Mouse (Mus musculus) kidney, postnatal 10 days (tissue): ENCODE results near the gene Cend1.
"Not testable (repeated sequence)": the region's sequence is repeated elsewhere in the genome, so short reads cannot be mapped to it uniquely, and the experiment has no call there.

ENCODE experiments used
- DNase-seq: peaks from one replicate; pipeline ENCODE4 v3.0.0; 2021; ENCODE audit warnings: mixed read lengths

Cend1 gene

DNA sequence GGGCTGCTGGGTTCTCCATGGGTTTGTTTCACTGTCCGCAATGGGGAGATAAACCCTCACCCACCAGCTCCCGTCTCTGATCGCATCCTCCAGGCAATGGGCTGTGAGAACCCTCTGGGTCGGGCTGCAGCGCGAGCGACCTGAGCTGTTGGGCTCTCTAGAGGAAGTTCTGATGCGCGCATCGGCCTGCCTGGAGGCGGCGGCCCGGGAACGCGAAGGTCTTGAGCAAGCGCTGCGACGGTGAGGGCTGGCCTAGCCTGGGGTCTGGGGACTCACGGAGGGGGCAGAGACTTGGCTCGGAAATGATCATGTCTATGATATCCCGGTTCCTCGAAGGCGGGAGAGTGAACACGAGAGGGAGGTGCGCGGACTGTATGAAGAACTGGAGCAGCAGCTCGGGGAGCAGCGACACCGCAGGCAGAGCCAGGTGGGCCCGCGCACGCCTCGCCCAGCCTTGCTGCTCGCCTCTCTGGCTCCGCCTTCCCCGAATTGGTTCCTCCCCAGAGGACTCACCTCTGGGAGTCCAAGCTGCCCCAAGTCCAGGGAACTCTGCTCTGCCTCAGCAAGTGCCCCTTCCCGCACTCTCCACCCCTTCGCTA is 35.4 kb upstream of the Cend1 start:
- peak; percentile 76 for DNase-seq

DNA sequence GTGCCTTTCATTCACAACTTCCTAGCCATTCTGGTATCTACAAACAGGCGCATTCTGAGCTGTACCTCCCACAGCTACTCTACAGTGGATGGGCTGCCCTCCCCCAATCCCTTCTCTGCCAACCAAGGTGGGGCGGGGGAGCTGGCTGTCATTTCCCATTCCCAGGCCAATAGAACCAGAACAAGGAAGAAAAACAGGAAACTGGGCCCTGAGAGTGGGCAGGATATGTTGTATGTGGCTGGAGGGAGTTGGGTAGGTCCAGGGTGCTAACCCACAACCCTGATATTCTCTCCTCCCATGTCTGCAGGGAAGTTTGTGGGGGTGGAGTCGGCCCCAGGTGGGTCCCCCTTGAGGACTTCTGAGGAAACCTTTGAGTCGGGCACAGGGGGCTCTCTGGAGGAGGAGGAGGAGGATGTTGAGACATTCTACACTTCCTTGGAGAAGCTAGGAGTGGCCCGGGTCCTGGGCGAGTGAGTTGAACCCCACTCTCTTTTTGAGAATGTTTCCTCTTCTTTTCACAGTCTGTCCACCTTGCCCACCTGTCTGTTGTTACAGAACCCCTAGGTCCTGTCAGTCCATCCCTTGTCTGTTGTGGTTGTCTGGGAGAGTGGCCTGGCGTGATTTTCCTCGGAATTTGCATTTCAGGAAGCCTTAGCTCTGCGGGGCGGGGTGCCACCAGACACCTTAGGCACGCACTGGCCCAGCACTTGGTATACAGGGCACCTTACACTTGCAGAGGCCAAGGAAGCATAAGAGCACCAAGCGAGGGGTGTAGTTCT is 34.7 kb upstream of the Cend1 start:
- peak; percentile 78 for DNase-seq

DNA sequence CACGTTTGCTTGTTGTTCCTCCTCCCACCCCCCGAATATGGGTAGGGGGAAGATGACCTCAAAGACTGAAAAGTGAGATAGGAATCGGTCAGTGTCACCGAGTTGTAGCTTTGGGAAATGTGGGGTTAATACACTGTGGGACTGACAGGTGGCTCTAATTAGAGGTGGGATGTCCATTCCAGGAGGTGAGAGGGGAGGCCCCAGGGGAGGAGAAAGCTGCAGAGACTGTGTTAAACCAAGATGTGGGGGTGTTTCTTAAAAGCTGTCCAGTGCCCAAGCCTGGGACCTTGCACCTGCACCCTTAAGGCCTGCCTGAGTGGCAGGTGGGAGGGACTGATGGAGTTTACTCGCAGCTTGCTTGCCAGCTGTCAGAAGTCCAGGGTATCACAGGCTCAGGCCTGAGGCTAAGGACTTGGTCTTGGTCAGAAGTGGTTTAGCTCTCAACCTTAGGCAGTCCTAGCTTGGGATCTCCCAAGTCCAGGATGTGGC is 33.1 kb upstream of the Cend1 start:
- peak; percentile 64 for DNase-seq

DNA sequence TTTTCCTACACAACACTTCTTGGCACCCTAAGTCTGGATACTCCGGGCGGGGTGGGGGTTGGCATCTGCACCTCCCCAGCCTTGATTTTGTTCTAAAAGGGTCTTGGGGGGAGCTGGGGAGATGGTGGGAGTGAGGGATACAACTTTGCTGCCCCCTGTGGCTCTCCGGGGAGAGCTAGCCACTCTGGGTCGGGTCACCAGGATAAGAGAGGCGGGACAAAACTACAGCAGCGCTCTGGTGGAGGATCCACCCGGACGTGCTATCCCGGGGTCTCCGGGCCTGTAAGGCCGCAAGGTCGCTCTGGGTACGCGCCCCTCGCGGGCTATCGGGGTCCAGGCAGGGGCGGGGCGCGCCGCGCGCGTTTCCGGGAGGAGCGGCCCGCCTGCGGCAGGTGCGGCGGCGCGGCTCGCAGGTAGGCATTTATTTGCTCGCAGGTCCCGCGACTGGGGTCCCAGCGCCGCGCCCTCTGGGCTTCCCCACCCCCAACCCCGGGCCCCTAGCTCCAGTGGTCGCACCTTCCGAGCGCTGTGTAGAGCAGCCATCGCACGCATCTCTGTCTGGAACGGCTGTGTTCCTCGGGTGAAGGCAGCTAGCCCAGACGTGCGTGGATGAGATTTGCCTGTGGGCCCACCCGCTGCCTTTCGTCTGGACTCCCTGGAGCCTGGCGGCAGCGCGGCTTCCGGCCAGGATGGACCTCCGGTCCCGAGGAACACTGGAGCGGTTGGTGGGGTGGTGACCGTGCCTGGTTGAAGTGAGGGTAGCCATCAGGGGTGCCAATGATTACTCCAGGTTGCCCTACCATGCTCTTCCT is 32.4 kb upstream of the Cend1 start:
- DNase-seq = peak; percentile 67

DNA sequence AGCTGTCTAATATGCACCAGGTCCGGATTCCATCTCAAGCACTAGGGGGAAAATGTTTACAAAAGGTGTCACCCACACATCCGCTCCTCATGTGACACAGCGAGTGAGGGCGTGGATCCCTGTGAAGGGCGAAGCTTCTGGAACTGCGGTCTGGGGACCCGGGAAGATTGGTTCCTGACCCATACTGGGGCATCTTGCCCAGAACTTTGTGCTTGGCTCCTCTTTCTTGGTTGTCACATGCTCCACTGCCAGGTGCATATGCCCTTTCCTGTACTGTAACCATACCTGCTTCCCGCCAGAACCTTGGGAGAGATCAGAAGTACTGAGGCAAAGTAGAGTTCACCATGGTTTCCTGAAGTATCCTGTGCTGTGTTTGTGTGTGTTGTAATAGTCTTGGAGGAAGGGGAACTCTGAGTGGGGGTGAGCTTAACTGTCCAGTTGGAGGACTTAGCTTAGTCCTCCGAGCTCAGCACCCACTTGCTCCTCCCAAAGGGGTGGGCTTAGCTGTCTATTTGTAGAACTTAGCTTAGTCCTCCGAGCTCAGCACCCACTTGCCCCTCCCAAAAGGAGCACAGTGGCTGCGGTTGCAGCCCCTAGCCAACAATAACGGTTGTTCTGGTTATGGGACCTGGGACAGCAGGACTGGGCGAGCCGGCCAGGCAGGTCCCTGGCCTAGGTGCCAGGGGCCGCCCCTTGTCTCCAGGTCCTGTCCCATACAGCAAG is 31.3 kb upstream of the Cend1 start, which contains the start of gene Cracr2b:
Gene Cracr2b (plus strand): TSS at position 704 of the 723 bp plus-strand sequence.
- peak; percentile 32 for DNase-seq

DNA sequence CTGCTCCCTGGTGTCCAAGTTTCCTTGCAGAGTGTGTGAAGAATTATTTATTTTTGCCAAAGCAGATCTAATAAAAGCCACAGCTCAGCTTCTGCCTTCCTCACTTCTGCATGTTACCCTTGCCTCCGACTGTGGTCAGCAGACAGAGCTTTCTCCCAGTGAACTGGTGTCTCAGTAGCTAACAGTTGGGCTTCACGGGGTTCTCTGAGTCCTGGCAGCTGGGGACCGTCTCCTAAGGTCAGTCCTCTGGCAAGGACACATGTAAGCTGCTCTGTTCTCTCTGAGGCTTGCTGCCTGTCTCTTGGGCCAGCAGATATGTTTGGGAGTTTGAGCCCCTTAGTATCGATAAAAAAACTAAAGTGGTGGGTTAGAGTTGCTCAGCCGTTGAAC is 30.7 kb upstream of the Cend1 start:
- peak; percentile 56 for DNase-seq

DNA sequence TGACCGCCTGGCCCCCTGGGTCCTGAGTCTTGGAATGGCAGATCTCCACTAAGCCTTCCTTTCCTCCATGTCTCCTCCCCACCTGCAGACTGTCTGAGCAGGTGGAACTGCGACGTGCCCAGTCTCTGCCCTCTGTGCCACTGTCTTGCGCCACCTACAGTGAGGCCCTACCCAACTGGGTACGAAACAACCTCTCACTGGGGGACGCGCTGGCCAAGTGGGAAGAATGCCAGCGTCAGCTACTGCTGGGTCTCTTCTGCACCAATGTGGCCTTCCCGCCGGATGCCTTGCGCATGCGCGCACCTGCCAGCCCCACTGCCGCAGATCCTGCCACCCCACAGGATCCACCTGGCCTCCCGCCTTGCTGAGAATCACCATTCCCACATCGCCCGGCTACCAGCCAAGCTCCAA is 30.0 kb upstream of the Cend1 start:
- DNase-seq = peak; percentile 33

DNA sequence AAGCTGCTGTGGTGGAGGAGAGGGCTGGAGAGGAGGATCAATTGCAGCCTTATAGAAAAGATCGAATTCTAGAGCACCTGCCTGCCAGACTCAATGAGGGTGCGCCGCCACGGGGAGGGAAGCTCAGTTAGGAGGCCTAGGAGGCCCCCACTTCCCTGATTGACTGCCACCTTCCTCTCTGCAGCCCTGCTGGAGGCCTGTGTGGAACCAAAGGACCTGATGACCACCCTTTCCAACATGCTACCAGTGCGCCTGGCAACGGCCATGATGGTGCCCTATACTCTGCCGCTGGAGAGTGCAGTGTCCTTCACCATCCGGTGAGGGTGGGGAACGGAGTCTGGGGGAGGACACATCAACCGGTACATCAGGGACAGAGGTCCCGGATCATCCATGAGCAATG is 29.4 kb upstream of the Cend1 start:
- no peak for DNase-seq

DNA sequence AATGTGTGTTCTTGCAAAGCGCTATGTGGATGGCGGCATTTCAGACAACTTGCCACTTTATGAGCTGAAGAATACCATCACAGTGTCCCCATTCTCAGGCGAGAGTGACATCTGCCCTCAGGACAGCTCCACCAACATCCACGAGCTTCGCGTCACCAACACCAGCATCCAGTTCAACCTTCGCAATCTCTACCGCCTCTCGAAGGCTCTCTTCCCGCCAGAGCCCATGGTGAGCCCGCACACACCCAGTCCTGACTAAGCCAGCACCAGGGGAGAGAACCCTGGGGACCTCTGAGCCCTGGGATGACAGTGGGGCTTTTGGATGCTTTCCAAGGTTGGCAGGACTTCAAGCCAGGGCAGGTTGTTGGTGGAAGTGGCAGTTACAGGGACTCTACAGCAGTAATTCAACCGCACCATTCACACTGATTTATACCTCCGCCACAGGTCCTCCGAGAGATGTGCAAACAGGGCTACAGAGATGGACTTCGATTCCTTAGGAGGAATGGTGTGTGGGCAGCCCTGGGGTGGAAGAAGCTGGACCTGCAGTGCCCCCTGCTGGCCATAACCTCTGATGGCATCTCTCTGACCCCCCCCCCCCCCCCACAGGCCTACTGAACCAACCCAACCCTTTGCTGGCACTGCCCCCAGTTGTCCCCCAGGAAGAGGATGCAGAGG is 28.8 kb upstream of the Cend1 start:
- DNase-seq = peak; percentile 76

DNA sequence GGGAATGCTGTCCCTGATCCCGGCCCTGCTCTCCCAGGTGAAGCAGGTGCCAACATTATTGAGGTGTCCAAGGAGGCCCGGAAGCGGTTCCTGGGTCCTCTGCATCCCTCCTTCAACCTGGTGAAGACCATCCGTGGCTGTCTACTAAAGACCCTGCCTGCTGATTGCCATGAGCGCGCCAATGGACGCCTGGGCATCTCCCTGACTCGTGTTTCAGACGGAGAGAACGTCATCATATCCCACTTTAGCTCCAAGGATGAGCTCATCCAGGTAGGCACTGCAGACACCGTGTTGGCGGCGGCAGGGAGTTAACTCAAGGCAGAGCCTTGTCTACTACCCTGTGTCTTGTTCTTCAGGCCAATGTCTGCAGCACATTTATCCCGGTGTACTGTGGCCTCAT is 27.9 kb upstream of the Cend1 start:
- DNase-seq = peak; percentile 14

DNA sequence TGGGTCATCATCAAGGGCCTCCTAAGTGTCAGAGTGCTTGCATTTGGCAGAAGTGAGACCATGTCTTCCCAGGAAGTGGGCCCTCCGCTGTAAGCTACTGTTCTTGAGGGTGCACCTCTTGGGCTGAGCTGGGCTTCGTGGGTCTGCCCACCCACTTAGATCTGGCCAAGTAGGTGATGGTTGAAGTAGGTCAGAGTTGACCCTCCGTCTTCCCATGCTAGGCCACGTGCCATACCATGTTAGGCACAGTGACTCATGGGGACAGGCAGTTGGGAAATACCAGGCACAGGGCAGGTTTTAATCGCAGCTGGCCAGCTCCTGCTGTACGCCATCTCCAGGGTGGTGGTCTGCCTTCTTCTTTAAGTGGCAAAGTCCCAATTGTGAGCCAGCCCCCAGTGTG is 27.4 kb upstream of the Cend1 start:
- DNase-seq = peak; percentile 18

DNA sequence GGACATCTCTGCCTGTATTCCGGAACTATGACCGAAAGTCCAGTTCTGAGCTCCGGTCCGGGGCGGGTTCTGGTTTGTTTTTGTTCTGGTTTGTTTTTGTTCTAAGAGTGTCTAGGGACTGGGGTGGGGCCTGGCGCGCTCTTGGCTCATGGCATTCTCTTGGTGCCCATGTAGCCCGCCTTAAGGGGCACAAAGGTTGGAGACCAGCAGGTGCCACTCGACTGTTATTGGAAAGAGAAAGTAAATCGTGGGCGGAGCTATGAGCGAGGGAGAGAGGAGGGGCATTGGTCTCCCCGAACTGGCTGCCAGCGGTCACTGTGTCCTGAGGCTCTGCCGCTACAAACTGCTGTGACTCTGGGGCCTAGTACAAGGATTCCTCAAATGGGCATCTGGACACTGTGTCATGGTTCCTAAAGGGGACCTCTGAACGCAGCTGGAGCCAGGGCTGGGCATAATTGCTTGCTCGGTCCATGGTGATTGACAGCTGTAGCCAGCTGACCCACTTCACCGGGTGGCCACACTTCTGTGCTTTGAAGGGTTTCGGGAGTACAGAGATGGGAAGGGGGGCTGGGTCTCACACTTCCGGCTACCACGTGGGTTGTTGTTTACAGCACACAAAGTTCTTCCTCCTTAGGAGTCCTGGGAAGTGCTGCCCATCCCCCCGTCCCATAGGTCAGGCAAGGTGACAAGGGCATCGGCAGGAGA is 26.5 kb upstream of the Cend1 start:
- peak; percentile 83 for DNase-seq

DNA sequence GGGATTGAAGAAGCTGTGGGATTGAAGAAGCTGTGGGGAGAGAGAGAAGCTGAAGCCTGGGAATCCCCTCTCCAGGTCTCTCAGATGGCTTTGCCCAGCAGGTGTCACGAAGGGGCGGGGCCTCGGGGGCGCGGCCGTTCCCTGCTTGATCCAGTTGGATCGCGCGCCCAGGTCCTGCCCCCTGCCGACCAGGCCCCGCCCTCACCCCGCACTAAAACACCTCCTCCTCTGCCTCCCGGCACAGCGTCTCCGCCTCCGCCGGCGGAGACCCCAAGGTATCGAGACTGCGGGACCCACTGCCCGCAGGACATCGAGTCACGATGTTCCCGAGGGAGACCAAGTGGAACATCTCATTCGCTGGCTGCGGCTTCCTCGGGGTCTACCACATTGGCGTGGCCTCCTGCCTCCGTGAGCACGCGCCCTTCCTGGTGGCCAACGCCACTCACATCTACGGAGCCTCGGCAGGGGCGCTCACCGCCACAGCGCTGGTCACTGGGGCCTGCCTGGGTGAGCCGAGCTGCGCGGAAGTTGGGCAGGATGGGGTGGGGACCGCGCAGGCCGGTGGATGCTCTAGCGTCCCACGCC is 25.8 kb upstream of the Cend1 start, which contains the start of gene Pnpla2:
Gene Pnpla2 (plus strand): TSS at position 232 of the 585 bp plus-strand sequence.
- DNase-seq = peak; percentile 99

DNA sequence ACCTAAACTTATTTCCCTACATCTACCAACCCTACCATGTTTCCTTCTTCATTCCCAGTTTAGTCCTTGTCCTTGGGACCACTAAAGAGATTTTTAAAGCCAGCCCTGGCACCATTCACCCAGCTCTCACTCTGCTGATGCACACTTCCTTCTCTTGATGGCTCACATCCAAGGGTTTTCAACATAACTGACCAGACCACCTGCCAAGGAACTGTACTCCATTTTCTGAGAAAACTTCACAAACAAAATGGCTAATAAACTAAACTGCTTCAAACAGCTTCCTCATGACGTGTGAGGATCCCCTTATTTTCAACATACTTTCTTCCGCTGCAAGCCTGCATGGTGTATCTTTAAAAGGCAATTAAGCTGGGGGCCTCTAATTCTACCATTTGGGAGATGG is 24.3 kb upstream of the Cend1 start:
- DNase-seq = no peak

DNA sequence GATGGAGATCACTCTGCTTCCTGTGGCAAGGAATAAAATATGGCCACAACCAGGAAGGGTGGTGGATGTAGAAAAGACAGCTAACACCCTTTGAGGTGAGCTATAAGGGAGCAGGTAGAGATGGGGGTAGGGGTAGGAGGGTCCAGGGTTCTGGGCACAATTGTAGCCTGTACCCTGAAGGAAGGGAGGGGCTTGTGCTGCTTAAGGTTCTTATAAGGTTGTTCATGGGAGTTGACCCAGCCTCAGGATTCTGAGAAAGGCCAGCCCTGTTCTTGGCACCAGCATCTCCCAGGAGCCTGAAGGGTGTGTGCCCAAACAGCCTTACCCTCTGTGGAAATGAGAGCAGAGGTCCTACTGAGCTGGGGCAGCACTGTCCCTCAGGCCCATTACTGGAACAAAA is 22.6 kb upstream of the Cend1 start:
- no peak for DNase-seq

DNA sequence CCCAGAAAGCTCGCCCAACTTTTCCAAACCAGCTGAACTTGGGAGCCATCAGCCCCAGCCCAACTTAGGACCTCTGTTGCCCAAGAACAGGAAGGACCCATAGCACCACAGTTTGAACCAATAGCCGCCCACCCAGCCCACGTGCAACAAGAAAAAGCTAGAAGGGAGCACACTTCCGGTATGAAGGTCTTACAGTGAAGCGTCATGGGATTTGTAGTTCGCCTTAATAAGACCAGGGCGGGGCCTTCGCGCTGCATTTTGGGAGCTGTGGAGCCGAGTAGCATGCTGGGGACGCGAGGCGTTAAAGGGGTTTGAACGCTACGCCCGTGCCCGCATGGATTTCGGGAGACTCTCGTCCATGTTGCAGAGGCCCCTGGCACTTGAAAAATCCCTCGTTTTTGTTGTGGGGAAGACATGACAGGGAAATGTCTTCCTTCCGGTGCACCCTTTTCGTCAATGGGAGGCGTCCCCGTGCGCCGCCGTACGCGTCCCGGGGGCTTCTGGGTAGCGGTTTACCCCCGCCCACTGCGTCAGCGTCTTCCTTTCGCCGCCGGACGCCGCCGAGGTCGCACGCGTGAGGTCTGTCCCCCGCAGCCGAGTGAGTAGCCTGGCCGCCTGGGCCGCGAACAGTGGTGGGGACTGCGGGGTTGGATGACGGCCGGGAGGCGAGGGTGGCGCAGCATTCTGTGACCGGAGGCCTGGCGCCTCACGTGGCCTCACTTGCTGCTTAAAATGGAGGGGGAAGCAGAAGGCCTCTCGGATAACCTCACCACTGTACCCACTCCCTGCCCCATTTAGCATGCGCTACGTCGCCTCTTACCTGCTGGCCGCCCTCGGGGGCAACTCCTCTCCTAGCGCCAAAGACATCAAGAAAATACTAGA is 18.1 kb upstream of the Cend1 start, which contains the start of gene Rplp2:
Gene Rplp2 (plus strand): TSS at position 261 of the 882 bp plus-strand sequence.
- DNase-seq = peak; percentile 96

DNA sequence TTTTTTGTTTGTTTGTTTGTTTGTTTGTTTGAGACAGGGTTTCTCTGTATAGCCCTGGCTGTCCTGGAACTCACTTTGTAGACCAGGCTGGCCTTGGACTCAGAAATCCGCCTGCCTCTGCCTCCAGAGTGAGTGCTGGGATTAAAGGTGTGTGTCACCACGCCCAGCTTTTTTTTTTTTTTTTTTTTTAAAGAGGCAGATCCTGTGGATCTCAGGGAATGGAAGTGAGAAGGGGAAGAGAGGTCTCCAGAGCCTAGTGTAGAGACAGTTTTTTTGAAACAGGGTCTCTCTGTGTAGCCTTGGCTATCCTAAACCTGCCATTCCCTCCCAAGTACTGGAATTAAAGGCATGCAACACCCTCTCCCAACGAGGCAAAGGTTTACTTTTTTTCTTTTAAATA is 17.1 kb upstream of the Cend1 start:
- not testable (repeated sequence) for DNase-seq

DNA sequence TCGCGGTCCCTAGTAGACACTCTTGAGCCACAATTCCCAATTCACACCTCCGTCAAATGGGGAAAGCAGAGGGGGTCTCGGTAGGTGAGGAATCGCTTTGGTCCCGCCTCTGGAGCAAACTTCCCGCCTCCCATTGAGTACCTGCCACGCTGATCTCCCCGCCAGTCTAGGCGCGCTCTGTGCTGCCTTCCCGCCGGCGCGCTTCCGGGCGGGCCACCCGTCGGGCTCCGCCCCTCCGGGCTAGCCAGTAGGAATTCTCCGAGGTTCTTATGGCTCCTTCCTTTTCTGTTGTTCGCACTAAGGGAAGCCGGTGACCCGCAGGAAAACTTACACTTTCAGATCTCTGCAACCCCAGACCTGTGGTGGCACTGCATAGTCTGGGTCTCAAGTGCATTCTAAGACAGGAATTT is 14.5 kb upstream of the Cend1 start, which contains the start of gene Pidd1:
Gene Pidd1 (minus strand): TSS at position 198 of the 410 bp plus-strand sequence.
- DNase-seq = peak; percentile 84

DNA sequence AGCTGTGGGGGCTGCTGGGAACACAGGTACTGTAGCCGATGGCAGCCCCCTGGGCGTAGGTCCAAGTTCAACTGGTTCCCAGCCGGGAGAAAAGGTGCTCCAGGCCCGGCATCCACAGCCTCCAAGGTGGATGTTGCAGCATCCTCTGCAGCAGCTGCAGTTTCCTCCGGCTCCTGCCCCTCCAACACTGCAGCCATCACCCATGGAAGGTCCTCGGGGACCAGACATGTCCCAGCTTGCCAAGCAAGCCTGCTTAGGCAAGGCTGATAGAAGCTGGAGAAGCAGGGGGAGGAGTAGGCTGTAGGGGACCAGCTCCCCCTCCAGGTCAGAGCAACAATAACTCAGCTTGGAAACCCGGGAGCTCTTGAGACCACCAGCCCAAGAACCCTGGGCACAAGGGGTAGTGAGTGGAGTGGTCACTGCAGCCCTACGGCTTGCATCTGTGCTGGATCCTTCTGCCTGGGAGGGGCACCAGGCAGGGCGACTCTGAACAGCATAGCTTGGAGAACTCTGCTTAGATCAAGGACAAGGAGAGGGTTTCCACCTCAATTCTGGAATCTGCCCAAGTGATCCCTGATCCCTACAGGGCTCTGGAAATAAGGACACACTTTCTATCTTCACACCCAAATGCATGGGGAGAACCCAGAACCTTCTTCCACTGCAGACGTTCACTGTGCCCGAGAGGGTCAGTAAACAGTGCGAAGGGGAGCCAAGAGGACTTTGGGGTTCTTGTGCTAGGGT is 14.0 kb upstream of the Cend1 start:
- DNase-seq = peak; percentile 47
